Mouse (Mus musculus) heart, postnatal 10 days (tissue): ENCODE results near the gene Asgr1. TPM values are rescaled to one million over a fixed set of nuclear protein-coding genes. Genes with fewer than 3 reads are reported as not detected.

Experiments
- DNase-seq, 2 experiments: peaks; one replicate each; pipeline ENCODE4 v3.0.0; 2021
- intact Hi-C: fragments of 180-260 bp; cut with DNase I; formaldehyde crosslinking; loops from one replicate; pipeline ENCODE4 v1.15.1; 2025
- total RNA-seq, 2 experiments: library from RNA; stranded (reverse); gene quantifications; 2 replicates each; pipeline ENCODE4 v1.2.3; 2021

Asgr1 gene
- total RNA-seq, 2 experiments from 2014 or later, result 0.22 TPM; not detected in 1

DNA sequence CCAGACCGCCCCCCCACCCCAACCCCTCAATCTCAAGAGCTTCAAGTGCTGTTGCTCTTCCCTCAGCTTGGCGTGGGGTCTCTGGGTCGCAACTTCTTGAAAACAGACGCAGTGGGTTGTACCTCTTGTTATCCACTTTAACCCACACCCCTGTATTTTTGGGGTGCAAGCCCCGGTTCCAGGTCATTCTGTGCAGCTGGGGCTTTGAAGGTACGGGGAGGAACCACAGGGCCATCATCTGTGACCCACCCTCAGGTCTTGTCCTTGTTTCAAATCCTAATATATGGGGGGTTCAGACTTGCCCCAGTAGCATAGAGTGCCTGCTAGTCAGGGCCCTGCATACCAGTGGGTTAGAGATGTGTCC, 29.8 kb upstream of the Asgr1 start:
- DNase-seq, result no peak
- intact Hi-C loops, result no loop called here

DNA sequence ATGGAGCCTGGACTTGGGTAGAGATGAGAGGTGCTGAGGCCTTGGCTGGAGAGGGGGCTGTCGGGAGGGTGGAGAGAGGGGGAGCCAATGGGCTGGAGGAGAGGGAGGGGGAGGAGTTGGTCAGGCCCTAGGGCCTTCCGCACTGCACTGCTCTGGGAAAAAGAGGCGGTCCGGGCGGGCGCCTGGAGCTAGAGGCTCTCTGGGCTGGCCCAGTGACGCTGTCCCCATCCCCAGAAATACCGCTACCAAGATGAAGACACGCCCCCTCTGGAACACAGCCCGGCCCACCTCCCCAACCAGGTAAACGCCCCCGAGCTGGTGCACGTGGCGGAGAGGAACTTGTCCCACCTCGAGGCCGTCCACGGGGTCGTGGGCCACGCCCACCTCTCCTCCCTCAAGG, 27.2 kb upstream of the Asgr1 start:
- intact Hi-C loops, result no loop called here
- peak; percentile 67 to 72 for DNase-seq

DNA sequence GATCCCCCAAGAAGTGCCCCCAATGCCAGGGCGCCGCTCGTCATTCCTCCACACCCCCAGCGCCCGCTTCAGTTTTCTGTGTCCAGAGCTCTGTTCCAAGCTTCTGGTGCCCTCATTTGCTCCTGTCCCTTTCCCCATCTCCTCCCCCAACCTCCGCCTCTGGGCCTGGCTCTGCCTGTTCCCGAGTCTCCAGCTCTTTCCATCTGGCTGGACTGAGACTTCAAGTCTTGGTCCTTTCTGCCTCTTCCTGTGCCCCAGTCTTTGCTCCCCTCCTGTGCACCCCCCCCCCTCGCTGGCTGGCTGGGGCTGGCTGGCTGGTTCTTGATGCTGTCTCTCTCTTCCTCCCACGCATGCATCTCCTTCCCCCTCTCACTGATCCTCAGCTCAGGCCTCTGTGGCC, 26.5 kb upstream of the Asgr1 start:
- DNase-seq, result peak; percentile 50 to 59
- intact Hi-C loops, result no loop called here

DNA sequence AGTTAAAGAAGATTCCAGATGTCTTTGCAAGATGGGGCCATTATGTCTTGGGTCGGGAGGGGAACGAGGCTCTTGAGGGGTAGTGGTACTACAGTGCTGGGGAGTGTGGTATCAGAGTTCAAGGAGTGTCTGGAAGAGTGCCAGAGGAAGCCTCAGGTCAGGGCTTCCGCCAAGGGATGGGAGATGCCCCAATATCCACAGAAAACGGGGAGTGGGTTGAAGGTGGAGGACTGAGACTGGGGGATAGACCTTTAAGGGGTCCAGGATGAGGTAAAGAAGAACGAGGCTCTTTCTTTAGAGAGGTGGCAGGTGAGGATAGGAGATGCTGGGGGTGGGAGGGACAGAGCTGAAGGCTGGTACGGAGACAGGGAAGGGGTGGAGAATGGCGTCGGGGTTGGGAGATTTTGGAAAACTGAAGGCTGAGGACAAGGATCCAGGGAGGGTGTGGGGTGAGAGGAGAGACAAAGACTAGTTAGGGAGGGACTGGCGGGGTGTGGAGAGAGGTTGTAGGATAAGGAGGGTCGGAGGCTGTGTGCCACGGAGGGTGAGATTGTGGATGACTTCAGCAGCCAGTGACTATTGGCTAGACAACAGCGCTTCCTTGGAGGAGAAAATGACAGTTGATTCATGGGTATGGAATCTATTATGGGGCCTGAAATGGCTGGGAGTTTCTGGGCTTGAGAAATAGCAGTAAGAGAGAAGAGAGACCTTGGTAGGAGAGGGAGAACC, 25.3 kb upstream of the Asgr1 start:
- intact Hi-C loops, result no loop called here
- no peak for DNase-seq

DNA sequence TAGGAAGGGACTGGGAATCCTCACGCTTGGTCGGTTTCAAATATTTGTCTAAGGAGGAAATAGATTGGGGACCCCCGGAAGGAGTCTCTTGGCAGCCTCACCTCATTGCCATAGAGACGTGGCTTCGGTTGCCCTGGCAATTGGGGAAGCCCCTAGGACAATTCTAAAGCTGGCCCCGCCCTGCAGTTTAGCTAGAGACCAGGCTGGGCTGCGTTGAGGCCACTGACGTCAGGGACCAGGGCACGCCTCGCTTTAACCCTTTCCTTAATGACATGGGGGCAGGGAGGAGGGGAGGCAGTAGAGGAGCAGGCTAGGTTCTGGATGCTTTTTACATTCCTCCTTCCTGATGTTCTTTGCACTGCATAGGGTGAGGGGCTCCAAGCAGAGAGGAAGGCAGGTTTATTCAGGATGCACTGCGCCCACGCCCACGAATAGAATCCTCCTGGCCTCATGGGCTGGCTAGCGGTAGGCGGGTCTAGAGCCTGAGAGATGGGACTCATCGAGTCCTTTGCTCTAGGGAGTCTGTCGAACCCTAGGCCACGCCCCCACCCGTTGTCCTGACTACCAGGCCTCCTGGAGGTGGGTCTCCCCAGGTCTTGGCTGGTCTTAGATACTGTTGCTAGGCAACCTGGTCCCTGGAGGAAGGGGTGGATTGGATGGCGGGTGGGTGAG, 24.6 kb upstream of the Asgr1 start:
- intact Hi-C loops, result no loop called here
- DNase-seq, result peak; percentile 84 to 87

DNA sequence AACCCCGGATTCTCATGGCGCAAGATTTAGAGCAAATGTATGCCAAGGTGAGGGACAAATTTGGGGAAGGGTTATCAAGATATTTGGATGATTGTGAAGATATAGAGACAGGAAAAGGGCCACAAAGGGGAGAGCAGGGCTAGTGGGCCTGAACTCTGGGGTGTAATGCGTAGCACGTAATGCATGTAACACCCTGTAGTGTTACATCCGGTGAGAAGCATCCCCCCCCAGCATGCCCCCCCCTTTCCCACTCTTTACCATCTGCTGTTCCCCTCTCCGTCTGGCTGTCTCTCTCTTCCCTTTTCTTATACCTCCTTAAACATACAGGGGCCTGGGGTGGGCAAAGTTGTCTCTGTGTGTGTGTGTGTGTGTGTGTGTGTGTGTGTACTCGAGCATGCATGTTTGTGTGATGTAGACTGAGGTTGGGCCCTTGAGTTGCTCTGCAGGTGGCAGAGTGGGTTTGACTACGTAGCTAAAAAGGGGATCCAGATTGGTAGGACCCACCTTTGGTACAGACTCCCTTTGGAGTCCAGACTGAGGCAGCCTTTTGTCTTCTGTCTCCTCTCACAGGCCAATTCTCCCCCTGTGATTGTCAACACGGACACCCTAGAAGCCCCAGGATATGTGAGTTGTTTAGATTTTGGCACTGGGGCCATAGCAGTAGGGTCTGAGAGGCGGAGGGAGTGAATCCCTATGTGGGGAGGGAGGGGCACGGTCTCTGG, 23.9 kb upstream of the Asgr1 start:
- no peak for DNase-seq
- intact Hi-C loops, result no loop called here

DNA sequence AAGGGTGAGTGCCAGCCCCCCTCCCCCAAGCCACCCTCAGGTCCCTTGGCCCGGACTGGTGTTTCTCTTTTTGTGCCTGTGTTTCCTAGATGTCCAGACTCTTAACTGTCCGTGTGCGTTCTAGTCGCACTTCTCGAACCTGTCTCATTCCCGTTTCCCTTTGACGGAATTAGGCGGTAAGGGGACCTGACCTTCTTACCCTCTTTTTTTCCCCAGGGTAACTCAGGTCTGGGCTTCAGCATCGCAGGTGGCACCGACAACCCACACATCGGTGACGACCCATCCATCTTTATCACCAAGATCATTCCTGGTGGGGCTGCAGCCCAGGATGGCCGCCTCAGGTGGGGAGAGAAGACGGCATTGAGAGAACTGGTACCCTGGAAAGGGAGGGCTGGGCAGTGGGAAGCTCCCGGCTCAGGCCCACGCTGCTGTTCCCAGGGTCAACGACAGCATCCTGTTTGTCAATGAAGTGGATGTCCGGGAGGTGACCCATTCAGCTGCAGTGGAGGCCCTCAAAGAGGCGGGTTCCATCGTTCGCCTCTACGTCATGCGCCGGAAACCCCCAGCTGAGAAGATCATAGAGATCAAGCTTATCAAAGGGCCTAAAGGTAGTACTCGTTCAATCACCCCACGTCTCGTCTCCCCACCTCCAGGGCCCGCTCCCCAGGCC, 23.1 kb upstream of the Asgr1 start:
- intact Hi-C loops, result no loop called here
- no peak for DNase-seq

DNA sequence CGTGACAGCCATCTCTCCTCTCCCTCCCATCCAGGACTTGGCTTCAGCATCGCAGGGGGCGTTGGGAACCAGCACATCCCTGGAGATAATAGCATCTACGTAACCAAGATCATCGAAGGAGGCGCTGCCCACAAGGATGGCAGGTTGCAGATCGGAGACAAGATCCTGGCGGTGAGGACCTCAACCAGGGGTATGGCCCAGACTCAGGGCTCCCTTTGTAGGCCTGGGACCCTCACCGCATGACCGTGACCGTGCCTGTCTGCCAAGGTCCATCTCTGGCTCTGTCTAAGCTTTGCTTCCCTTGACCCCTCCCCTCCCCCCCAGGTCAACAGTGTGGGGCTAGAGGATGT, 22.6 kb upstream of the Asgr1 start:
- no peak for DNase-seq
- intact Hi-C loops, result no loop called here

DNA sequence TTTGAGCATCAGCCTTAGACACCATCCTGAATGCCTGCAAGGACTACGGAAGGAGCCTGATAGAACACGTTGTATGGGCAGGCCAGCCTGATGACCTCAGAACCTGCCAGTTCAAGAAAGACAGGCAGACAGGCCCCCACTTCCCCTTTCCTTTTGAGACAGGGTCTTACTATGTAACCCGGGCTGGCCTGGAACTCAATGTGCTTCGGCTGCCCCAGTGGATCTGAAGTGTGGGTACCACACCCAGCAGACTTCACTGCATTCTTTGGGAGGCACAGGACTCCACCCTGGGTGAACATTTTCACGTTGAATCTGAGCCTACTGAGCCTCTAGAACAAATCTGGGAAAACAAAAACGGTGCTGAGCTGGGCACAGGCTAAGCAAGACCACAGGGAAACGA, 15.7 kb upstream of the Asgr1 start:
- DNase-seq, result no peak
- intact Hi-C loops, result no loop called here

DNA sequence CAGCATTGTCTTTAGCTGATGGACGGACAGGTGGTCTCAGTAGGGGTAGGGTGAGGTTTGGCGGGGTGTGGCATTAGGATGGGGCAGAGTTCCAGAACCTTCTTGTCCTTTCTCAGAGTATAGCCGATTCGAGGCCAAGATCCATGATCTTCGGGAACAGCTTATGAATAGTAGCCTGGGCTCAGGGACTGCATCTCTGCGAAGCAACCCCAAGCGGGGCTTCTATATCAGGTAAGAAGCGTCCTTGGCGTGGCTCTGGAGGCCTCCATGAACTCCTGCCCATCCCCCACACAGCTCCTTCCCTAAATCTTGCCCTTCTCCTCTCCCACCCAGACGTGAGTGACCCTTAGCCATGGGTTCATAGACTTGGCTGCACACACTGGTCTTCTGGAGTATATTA, 14.3 kb upstream of the Asgr1 start:
- intact Hi-C loops, result no loop called here
- no peak for DNase-seq

DNA sequence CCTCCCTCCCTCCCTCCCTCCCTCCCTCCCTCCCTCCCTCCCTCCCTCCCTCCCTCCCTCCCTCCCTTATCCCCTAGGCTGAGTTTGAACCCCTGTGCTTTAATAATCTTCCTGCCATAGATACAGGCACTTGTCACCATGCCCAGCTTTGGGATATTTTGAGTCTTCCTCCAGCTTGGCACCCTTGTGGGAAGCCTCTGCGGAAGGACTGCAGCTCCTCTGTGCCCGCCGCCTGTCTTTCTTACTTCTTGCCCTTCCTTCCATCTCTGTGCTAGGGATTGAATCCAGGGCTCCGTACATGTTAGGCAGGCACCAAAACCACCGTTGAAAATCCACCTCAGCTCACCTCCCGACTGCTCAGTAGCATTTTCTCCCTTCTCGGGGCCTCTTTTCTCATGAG, 13.7 kb upstream of the Asgr1 start:
- DNase-seq, result no peak
- intact Hi-C loops, result no loop called here

DNA sequence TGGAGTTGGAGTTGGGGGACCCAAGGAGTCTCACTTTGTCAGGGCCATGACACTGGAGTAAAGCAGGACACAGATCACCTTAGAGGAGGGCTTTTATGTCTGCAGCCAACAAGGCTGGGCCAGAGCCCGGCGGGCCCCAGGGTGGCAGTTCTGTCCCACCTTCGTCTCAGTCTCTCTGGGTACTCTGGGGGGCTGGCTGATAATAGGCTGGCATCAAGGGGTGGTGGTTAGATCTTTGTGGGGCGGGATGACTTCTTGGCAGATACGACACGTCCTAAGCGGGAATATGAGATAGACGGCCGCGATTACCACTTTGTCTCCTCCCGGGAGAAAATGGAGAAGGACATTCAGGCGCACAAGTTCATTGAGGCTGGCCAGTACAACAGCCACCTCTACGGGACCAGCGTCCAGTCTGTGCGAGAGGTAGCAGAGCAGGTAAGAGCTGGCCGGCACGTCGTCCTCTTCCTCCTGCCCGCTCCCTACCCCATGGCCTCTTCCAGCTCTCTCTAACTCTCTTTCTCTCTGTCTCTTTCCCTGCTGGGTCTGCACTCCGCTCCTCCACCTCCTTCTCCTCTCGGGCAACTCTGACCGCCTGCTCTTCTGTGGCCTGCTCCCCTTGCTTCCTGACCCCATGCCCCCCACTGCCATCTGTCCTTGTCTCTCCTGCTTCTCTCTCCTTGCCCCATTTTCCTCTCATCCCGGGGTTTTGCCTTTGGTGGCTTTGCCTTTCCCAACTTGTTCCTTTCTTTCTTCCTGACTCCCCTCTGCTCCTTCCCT, 11.4 kb upstream of the Asgr1 start:
- DNase-seq, result no peak
- intact Hi-C loops, result no loop called here

DNA sequence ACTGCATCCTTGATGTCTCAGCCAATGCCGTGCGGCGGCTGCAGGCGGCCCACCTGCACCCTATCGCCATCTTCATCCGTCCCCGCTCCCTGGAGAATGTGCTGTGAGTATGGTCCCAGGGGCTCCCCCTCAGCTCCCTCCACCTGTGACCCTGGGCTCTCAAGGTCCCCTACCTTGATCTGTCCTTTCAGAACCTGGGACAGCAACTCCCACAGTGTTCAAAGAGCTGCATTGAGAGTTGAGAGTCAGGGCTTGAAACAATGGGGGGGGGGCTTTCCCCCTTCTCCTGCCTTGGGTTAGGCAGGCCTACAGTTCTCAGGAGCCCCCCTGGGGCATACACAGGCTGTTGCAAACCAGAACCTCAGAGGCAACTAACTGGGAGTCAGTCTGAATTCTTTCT, 10.2 kb upstream of the Asgr1 start:
- intact Hi-C loops, result no loop called here
- no peak for DNase-seq

DNA sequence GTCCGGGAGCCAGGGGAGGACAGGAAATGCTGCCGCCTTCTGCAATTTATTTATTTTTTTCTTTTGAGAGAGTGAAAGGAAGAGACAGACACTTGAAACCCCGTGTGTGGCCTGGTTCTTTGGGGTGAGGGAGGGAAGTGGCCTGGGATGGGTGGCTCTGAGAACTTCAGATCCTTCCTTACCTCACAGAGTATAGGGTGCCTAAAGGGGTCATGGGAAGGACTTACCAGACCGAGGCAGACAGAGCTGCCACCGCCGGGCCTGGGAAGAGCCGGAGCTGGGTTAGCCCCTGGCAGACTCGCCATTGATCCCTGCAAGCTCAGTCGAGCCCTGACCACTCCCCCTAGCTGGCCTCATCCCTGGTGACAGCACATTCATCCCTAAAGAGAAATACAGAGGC, 8.4 kb upstream of the Asgr1 start:
- no peak for DNase-seq
- intact Hi-C loops, result no loop called here

DNA sequence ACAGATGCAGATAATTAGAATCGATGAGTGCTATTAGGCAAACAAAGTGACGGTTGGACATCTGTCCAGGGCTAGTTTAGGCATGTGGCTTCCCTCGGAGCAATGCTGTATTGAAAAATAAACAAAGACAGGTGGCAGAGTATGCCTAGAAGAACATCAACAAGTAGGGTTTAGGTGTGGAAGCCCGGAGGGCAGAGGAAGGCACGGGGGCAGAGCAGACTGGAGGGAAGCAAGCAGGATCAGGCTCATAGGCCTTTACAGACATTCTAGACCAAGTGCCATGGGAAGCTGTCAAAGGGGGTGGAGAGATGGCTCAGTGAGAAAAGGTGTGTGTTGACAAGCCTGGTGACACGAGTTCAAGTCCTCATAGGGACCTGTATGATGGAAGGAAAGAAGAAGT, 4.5 kb upstream of the Asgr1 start:
- intact Hi-C loops, result no loop called here
- no peak for DNase-seq

DNA sequence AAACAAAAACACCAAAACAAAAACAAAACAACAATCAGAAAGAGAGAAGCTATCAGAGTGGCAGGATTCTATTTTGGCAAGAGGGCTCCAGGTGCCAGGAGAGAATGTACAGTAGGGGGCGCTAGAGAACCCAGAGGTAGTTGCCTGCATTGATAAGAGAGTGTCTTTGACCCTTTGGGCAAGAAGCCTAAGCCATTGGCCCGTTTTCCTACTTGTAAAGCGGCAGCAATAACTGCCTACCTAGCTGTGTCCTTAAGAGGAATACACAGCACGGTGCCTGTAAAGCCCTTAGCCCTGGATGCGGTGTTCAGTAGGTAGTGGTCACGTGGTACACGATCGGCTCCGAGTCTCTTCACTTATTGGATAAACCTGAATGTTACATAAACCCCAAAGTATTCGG, 4.1 kb upstream of the Asgr1 start:
- intact Hi-C loops, result no loop called here
- no peak for DNase-seq

DNA sequence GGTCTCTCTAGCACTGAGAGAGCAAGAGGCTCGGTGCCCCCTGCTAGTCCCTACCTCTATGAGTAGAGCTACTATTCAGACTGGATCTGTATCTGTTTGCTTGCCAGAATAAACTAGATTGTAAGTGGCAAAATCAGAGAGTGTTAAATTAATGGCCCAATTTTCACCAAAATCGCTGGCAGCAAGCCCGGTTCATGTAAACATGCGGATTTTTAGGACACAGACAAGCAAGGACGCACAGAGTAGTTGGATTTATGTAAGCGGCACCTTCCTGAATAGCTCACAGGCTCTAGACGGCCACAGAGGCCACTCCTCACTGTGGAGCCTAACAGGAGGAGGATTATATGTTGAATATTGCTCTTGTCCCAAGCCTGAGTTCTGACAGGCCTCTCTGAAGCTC, 729 bp upstream of the Asgr1 start:
- no peak for DNase-seq
- intact Hi-C loops, result no loop called here

DNA sequence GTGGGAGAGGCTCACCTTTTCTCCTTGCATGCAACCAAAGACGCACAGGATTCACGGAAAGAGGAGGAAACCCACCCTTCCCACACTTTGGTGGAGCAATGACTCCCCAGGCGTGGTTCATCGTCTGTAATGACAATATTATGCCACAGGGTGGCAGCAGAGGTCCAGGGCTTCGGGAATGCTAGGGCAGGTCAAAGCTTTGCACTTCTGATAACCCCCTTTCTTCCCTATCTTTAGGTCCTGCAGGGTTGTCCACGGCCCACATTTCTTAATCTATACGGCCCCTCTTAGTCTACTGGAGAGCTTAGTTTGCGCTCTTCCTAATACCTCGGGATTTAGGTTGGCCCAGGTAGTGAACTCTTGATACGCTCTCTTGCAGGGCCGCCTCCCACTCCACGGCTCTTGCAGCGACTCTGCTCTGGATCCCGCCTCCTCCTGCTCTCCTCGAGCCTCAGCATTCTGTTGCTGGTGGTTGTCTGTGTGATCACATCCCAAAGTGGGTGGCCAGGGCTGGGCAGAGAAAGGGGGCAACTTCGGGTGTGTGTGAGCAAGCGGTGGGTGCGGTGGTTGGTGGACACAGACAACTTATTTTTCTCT, 1.8 kb downstream of the Asgr1 start:
- peak; percentile 80 to 90 for DNase-seq
- intact Hi-C loops, result loop anchor here (1.0 kb wide), 2 partner anchors 146 to 158 kb away; no protein-coding TSS in a partner anchor

DNA sequence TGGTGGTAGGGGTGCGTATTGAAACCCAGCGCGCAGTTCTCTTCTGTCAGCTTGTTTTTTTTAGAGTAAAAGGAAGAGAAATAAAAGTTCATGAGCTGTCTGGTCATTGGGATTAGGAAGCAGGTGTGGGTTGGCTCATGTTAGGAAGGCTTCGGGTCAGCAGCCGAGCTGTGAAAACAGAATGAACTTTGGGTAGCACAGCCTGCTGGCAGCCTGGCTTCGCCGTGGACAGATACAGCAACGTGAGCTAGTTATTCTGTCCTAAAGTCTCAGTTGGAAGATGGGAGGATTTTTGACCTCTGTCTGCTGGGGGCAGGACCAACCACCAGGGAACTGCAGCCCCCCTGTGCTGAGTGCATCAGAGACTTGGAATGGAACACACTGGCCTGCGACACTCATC, 3.9 kb downstream of the Asgr1 start:
- DNase-seq, result no peak
- intact Hi-C loops, result no loop called here

DNA sequence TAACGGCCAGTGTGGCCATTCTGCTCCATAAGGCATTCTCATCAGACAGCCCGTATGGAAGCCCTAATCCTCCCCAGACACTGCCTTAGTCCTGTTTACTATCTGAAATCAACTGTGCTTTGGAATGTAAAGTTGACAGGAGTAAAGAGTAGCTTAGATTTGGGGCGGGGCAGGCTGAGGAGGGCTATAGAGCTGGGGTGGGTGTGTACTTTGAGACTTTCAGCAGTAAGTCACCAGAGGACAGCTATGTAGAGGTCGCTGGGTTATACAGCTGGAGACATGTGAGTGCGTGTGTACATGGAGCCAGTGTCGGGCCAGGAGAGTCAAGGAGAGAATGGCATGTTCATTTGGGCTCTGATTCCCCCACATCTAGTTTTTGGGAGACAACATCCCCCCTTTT, 6.0 kb downstream of the Asgr1 start:
- no peak for DNase-seq
- intact Hi-C loops, result no loop called here

DNA sequence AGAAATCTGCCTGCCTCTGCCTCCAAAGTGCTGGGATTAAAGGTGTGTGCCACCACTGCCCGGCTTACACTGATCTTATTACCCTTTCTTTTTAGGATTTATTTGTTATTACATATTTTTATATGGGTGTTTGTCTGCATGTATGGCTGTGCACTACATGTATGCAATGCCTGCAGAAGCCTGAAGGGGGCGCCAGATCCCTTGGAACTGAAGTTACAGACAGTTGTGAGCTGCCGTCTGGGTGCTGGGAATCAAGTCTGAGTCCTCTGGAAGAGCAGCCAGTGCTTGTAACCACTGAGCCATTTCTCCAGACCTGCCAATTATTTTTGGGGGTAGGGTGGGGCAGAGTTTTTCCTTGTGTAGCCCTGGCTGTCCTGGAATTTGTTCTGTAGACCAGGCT, 9.2 kb downstream of the Asgr1 start:
- no peak for DNase-seq
- intact Hi-C loops, result no loop called here
